Mouse (Mus musculus) cerebellum, adult 11-12 months (tissue): ENCODE results near the gene Kri1.
A peak's percentile ranks its signal among the peaks of the same experiment; 100 is the strongest.
"Not testable (repeated sequence)": the region's sequence is repeated elsewhere in the genome, so short reads cannot be mapped to it uniquely, and the experiment has no call there.

ENCODE experiments used
- DNase-seq: peaks from one replicate; pipeline ENCODE4 v3.0.0; 2022

Kri1 gene

DNA sequence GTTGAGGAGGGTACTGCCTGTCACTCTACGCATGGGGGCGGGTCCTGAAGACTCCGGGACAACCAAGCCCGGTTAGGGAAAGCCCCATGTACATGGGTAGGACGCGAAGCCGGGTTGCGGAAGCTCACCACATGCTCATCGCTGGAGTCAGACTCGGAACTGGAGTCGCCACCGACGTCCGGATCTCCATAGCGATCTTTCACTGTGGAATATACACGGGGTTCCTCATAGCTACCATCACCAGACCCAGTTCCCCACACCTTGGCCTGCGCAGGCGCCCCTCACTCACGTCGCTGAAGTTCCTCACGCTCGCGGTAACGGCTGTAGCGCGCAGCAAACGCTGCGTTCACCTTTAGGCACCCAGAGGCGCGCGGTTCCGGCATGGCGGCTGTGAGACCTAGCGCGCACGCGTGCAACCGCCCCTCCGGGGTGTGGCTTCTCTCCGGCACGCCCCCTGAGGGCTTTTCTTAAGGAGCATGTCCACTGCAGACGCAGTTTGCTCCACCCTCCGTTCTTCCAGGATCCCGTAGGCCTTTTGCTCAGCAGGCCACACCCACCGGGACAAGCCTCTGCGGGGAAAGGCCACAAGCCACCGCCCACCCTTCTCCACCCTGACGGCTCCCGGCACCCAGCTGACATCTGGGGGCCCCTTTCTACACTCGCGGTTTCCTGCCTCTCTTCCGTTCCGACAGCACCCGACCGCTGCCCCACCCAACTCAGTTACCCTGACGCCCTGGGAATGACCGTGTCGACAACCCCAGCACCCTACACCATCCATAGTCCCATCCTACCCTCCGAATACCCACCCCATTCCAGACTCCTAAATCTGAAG lies at the start of gene Kri1:
Kri1 (minus strand) TSS at position 399 of the 832 bp plus-strand sequence.
- peak; percentile 98 for DNase-seq

DNA sequence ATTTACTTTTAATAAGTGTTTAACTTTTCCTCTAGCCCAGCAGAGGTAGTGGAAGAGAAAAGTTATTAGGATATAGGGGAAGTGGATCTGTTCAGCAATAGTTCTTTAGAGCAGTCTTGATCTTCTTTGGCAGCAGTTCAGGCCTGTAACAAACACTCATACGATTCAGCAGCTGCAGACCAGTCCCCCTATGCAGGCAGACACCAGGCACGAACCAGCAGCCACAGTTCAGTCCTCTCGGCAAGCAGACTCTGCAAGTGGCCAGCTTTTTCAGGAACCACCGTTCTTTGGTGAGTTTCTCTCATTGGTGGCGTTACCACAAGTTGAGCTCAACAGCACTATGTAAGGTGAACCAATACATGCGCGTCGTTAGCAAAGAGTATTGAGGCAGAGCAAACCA lies 48.7 kb upstream of the Kri1 start:
- no peak for DNase-seq

- no peak for DNase-seq
Measured at GRCm38 (mm10) chr9:21335391-21335790, 47.6 kb upstream of the Kri1 start.

- DNase-seq, result no peak
Measured at GRCm38 (mm10) chr9:21334747-21335146, 47.0 kb upstream of the Kri1 start.

DNA sequence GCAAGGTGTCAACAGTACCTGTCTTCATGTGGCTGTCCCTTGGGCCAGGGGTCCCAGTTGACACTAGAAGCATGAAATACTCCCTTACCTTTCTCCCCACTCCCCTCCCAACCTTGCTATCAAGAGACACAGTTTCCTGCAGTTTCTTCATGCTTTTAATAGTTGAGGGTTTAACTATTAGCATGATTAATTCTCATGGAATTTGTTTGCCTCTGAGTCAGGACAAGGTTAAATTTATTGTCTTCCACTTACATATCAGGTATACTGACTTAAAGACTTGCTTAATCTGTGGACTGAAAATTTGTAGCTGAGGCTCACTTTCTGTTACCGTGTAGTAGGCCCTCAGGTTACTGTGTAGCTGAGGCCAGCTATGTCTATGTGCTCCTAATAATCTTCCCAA lies 45.8 kb upstream of the Kri1 start:
- DNase-seq, result no peak

GRCm38 (mm10) chr9:21332161-21333061 lies 44.6 kb upstream of the Kri1 start:
- DNase-seq, result no peak

GRCm38 (mm10) chr9:21331365-21332140 lies 43.8 kb upstream of the Kri1 start:
- DNase-seq, result no peak

- DNase-seq, result no peak
Measured at GRCm38 (mm10) chr9:21329699-21330289, 42.0 kb upstream of the Kri1 start.

GRCm38 (mm10) chr9:21329041-21329440 lies 41.3 kb upstream of the Kri1 start:
- DNase-seq, result no peak

GRCm38 (mm10) chr9:21328041-21328440 lies 40.3 kb upstream of the Kri1 start:
- DNase-seq, result no peak

- no peak for DNase-seq
Measured at GRCm38 (mm10) chr9:21327569-21327968, 39.8 kb upstream of the Kri1 start.

DNA sequence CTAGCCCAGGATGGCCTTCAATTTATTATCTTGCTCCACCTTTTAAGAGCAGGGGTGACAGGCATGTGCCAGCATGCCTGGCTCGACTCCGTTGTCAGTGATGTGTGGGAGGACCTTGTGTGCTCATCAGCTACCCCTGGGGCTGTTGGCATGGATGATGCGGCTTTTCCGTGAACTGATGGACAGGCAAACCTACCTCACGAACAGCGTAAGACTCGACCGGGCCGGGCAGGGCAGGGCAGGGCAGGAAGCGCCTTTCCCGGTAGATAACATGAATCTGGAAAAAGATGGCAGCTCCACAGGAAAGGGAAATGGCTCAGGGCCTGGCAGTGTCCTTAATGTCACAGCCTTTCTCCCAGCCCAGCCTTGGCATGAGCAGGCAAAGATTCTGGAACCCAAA lies 36.5 kb upstream of the Kri1 start:
- DNase-seq, result peak; percentile 30

DNA sequence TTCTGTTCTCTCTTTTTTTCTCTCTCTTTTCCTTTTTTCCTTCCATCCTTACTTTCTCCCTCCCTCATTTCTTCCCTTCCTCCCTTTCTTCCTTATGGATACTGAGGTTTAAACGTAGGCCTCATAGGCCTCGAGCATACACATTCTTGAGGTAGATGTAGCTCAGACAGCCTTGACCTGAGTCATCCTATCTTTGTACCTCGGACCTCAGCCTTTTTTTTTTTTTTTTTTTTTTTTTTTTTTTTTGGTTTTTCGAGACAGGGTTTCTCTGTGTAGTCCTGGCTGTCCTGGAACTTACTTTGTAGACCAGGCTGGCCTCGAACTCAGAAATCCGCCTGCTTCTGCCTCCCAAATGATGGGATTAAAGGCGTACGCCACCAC lies 35.1 kb upstream of the Kri1 start:
- not testable (repeated sequence) for DNase-seq

- DNase-seq, result no peak
Measured at GRCm38 (mm10) chr9:21322211-21322916, 34.6 kb upstream of the Kri1 start.

GRCm38 (mm10) chr9:21321513-21321835 lies 33.7 kb upstream of the Kri1 start:
- DNase-seq, result peak; percentile 33

DNA sequence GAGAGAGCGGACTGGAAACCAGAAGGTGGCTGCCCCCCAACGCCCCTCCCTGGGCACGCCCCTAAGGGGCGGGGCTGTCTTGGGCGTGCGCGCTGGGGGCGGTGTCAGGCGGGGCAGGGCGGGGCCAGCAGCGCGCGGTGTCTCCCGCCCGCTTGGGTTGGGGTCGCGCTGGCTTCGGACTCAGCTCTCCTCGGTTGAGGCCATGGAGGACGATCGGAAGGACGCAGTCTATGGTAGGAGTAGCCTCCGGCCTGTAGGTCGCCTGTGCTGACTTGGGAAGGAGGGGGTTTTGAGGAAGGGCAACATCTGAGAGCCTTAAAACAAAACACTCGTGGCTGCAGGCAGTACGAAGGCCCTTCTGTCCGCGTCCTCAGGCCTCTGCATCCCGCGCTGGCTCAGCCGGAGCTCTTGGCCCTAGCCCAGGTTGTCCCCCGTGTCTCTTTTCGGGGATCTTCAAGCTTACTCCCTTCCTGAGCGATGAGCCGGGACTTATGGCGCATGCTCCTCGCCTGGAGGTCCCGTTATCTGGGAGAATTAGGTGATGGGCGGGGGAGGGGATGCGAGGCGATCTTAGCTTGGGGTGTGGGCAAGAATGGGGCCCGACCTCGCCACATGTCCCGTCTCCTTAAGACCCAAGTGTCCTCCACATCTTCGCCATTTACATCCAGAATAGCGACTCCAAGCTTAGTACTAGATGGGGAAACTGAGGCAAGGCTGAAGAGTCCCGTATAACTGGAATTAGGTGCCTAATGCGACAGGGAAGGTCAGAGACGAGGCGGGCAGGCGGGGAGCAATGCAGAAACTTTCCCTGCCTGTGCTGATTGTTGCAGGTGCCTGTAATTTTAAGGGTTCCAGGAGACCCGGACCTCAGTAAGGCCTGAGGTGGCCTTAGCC lies 33.1 kb upstream of the Kri1 start, which contains the start of gene Slc44a2:
Slc44a2 (plus strand) TSS at position 80 of the 894 bp plus-strand sequence.
- peak; percentile 82 for DNase-seq

GRCm38 (mm10) chr9:21320280-21320618 lies 32.5 kb upstream of the Kri1 start:
- no peak for DNase-seq

GRCm38 (mm10) chr9:21319503-21319902 lies 31.7 kb upstream of the Kri1 start:
- DNase-seq, result no peak

GRCm38 (mm10) chr9:21318792-21319191 lies 31.0 kb upstream of the Kri1 start:
- DNase-seq, result no peak

- DNase-seq, result no peak
Measured at GRCm38 (mm10) chr9:21316696-21317095, 28.9 kb upstream of the Kri1 start.

DNA sequence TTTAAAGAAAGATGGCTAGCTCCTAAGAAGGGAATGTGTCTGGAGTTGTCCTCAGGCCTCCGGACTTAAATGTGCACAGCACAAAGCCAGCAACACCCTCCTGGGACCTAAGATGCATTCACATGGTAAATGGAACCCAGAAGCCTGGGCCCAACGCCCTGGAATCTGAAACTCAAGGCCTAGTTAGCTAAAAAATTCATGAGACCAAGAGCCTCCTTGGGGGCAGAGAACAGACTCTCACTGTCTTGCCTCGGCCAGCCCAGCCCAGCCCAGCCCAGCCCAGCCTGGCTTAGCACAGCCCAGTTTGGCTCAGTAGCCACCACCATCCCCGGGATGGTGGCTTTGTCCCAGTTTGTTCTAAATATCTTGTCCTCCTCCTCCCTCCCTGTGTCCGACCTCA lies 27.7 kb upstream of the Kri1 start:
- no peak for DNase-seq
